Mouse (Mus musculus): ENCODE measurements around the gene Frmd4a. TPM values are rescaled to one million over a fixed set of nuclear protein-coding genes. Genes with fewer than 3 reads are reported as not detected.

Frmd4a gene
- polyA plus RNA-seq, 1 experiment from 2014 or later = 57.1 TPM

DNA sequence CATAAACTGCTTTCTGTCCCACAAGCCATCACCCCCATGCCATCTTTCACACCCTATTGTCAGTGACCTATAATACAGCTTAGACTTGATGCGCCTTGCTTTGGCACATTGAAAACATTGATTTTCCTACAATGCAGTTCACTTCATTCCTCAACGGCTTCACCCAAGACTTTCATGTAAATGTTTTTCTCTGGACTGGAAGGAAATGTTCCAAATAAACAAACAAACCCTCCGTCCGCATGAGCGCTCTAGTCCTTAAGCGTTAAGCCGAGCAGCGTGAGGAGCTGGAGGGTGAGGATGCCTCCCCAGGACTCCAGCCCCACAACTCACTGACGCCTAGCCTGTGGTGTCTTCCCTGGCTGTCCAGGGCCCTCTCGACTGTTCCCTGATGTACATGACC is 279.4 kb downstream of the Frmd4a start:
- H3K9me3 ChIP-seq = no peaks in the 10 kb centered on the region
- H3K4me1 ChIP-seq (replicated peaks) = peaks cover 44% of the 10 kb centered on the region
- no peak for ATAC-seq
- WGBS = 67% methylated on average over 10 of the region's 10 CpGs
- no peaks in the 10 kb centered on the region for H3K36me3 ChIP-seq
- no peak overlapping the region for H3K4me3 ChIP-seq (replicated peaks)
- no peaks in the 10 kb centered on the region for H3K27me3 ChIP-seq
- H3K9ac ChIP-seq (replicated peaks) = no peak overlapping the region
- no peak overlapping the region for H3K27ac ChIP-seq
- no peak overlapping the region for H3K4me2 ChIP-seq (replicated peaks)

DNA sequence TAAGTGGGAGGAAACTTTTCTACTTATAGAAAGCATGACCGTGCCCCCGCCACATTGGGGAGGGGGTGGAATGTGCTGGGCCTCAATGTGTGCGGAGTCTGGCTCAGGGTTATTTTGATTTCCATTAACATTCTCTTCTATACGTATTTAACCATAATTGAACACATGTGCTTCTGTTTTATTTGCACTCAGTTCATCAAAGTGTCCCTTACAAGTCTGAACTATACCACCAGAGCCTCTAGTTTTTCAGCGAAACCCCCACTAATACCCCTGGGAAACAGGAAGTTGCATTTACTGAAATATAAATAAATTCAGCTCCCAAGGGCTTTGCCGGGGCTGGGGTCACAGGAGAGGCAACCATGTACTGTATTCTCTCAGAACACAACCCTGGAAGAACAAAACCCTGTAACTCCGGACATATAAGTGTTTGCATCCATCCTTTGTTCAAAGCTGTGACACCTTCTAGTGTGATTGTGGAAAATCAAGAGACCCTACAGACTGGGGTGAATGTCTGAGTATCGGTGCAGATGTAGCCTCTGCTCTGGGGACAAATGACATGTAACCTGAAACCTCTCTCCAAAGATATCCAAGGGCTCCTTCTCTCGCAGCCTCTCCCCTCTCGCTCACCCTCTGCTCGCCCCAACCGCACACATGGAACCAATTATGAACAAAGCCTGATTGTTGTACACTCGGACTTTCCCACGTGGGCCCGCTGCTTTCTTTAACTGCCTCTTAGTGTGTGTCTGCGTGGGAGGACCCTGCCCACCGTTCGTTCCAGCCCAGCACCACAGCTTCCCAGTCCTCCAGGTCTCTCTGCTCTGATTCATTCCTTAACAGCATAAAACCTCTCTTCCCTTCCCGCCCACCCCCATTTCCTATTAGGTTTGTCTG is 281.1 kb downstream of the Frmd4a start:
- H3K27ac ChIP-seq = peak overlapping the region; percentile 59
- peaks cover 44% of the 10 kb centered on the region for H3K4me1 ChIP-seq (replicated peaks)

DNA sequence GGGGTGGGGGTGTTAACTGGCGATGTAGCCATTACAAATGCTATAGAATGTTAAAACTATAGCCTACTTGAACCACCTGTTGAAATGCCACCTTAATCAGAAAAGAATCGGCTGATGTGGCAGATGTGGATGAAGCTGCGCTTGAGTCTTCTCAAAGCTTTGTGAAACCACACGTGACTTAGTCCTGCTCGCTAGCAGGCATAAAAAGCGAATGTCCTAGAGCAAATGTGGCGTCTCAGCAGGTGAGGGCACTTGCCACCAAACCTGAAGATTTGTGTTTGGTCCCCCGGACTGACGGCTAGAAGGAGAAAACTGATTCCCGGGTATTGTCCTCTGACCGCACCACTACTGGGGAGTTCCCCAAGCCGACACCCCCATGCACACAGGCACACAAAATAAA is 282.1 kb downstream of the Frmd4a start:
- H3K9me3 ChIP-seq = no peaks in the 10 kb centered on the region
- H3K4me3 ChIP-seq (replicated peaks) = no peak overlapping the region
- no peak for ATAC-seq
- H3K27ac ChIP-seq = peak overlapping the region; percentile 44; the same call in 1 of the 2 replicates
- no peak overlapping the region for H3K4me2 ChIP-seq (replicated peaks)
- no peaks in the 10 kb centered on the region for H3K36me3 ChIP-seq
- H3K27me3 ChIP-seq = no peaks in the 10 kb centered on the region
- H3K9ac ChIP-seq (replicated peaks) = no peak overlapping the region
- 75% methylated on average over 12 of the region's 12 CpGs for WGBS
- peaks cover 44% of the 10 kb centered on the region for H3K4me1 ChIP-seq (replicated peaks)

More for the DNA sequence above, 281.1 kb downstream of the Frmd4a start:
- 10% methylated on average over 19 of the region's 19 CpGs for WGBS
- H3K9ac ChIP-seq (replicated peaks) = 0 out of 2 replicates have a peak overlapping the region, but pooled peaks have one; percentile 11
- peak overlapping the region; percentile 43 for H3K4me2 ChIP-seq (replicated peaks)
- H3K27me3 ChIP-seq = no peaks in the 10 kb centered on the region
- H3K4me3 ChIP-seq (replicated peaks) = no peak overlapping the region
- no peaks in the 10 kb centered on the region for H3K36me3 ChIP-seq
- no peaks in the 10 kb centered on the region for H3K9me3 ChIP-seq
- ATAC-seq = peak; percentile 66

DNA sequence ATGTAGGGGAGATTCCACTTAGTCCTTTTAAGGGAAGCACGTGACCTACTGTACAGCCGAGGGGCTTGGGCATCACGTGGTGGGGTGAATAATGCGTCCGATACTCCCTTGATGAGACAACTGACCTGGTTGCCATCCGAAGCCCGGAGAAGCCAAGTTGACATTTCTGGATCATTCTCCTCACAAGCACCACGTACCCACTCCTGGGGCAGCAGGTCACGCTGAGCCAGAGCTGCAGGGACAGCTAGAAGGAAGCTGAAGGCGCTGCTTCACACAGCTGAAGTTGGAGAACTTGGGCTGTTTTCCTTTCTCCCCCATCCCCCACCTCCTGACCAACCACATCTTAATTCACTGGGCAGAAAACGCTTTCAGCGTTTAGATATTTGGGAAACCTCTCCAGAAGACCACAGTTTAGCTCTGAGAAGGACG is 282.9 kb downstream of the Frmd4a start:
- H3K27ac ChIP-seq = peak overlapping the region; percentile 73
- peaks cover 44% of the 10 kb centered on the region for H3K4me1 ChIP-seq (replicated peaks)
- no peaks in the 10 kb centered on the region for H3K36me3 ChIP-seq
- H3K9ac ChIP-seq (replicated peaks) = no peak overlapping the region
- peak overlapping the region; percentile 14; the same call in 1 of the 2 replicates for H3K4me3 ChIP-seq (replicated peaks)
- no peaks in the 10 kb centered on the region for H3K27me3 ChIP-seq
- H3K9me3 ChIP-seq = no peaks in the 10 kb centered on the region
- peak overlapping the region; percentile 42 for H3K4me2 ChIP-seq (replicated peaks)
- ATAC-seq = peak; percentile 31; the same call in 1 of the 2 replicates
- WGBS = 42% methylated on average over 13 of the region's 13 CpGs

DNA sequence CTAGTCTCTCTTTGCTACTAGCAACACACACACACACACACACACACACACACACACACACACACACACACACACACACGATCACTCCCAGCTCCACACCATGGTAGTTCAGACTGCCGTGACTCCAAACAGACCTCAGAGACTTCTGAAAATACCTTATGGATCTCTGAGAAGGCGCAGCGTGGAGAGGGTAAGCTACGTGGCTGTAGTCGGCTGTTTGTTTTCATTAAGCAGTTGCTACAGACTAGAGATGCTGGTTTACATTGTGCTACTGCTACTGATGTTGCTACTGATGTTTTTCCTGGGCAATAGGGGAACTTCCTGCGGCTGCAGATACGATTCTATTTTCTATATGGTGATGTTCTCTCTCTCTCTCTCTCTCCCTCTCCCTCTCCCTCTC is 283.3 kb downstream of the Frmd4a start:
- WGBS = 40% methylated on average over 8 of the region's 8 CpGs
- H3K27ac ChIP-seq = peak overlapping the region; percentile 73
- peaks cover 44% of the 10 kb centered on the region for H3K4me1 ChIP-seq (replicated peaks)
- no peaks in the 10 kb centered on the region for H3K27me3 ChIP-seq
- no peak overlapping the region for H3K9ac ChIP-seq (replicated peaks)
- ATAC-seq = peak; percentile 27; the same call in 1 of the 2 replicates
- H3K9me3 ChIP-seq = no peaks in the 10 kb centered on the region
- peak overlapping the region; percentile 42 for H3K4me2 ChIP-seq (replicated peaks)
- no peaks in the 10 kb centered on the region for H3K36me3 ChIP-seq
- peak overlapping the region; percentile 14; the same call in 1 of the 2 replicates for H3K4me3 ChIP-seq (replicated peaks)

DNA sequence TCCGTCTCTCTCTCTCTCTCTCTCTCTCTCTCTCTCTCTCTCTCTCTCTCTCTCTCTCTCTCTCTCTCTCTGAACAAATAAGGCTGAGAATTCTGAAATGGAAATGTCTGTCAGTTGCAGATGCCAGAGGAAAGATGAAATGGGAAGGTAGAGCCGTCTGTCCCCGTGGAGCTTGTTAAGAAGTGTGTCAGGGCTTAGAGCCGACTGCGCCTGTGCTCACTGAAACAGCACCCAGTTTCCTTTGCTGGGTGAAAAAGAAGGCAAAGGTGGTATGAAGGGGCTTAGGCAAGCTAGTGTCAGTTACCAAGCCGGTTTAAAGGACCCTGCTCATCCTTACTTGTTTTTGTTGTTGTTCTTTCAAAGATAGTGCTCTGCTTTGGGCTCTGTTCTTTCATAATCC is 283.7 kb downstream of the Frmd4a start:
- peaks cover 44% of the 10 kb centered on the region for H3K4me1 ChIP-seq (replicated peaks)
- no peaks in the 10 kb centered on the region for H3K36me3 ChIP-seq
- no peaks in the 10 kb centered on the region for H3K9me3 ChIP-seq
- H3K27me3 ChIP-seq = no peaks in the 10 kb centered on the region
- no peak overlapping the region for H3K9ac ChIP-seq (replicated peaks)
- no peak overlapping the region for H3K4me3 ChIP-seq (replicated peaks)
- no peak for ATAC-seq
- H3K27ac ChIP-seq = peak overlapping the region; percentile 27
- peak overlapping the region; percentile 42 for H3K4me2 ChIP-seq (replicated peaks)
- 26% methylated on average over 5 of the region's 6 CpGs for WGBS

DNA sequence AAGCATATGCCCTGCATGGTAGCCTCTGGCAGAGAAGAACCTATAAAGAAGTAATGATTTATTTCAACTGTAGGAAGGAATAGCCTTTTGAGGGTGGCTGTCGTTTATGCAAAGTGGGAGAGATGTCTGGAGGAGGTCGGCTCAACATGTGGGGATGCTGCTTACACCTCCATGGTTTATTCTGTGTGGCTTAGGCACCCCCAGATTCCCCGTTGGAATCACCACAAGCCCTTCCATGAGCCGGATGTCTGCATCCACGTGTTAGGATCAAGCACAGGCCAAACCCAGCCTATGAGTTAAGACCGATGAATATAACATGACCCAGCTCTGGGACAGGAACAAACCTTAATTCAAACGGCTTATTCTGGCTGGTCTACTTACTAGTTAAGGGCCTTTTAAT is 284.2 kb downstream of the Frmd4a start:
- H3K4me3 ChIP-seq (replicated peaks) = no peak overlapping the region
- peak overlapping the region; percentile 27 for H3K27ac ChIP-seq
- H3K4me2 ChIP-seq (replicated peaks) = peak overlapping the region; percentile 42
- H3K9ac ChIP-seq (replicated peaks) = no peak overlapping the region
- no peak for ATAC-seq
- H3K4me1 ChIP-seq (replicated peaks) = peaks cover 45% of the 10 kb centered on the region
- H3K9me3 ChIP-seq = no peaks in the 10 kb centered on the region
- H3K36me3 ChIP-seq = no peaks in the 10 kb centered on the region
- no peaks in the 10 kb centered on the region for H3K27me3 ChIP-seq
- 51% methylated on average over 7 of the region's 7 CpGs for WGBS

DNA sequence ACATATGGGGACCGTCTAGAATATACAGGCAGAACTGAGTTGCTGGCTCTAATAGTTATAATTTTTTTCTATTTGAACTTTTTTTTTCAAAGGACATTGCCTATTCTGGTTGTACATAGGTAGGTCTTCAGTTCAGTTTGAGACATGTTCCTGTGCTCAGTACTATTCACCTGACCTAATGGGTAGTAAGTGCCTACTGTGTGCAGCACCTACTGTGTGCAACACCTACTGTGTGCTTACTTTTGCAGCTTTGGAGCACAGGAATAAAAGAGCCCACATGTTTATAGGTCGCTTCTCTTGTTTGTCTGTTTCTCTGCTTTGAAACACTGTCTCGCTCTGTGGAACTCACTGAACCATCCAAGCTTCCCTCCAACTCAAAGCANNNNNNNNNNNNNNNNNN is 284.6 kb downstream of the Frmd4a start:
- no peaks in the 10 kb centered on the region for H3K36me3 ChIP-seq
- WGBS = 88% methylated on average over 3 of the region's 3 CpGs
- ATAC-seq = no peak
- peaks cover 44% of the 10 kb centered on the region for H3K4me1 ChIP-seq (replicated peaks)
- no peaks in the 10 kb centered on the region for H3K9me3 ChIP-seq
- no peak overlapping the region for H3K4me3 ChIP-seq (replicated peaks)
- no peaks in the 10 kb centered on the region for H3K27me3 ChIP-seq
- H3K4me2 ChIP-seq (replicated peaks) = no peak overlapping the region
- H3K27ac ChIP-seq = no peak overlapping the region
- no peak overlapping the region for H3K9ac ChIP-seq (replicated peaks)

DNA sequence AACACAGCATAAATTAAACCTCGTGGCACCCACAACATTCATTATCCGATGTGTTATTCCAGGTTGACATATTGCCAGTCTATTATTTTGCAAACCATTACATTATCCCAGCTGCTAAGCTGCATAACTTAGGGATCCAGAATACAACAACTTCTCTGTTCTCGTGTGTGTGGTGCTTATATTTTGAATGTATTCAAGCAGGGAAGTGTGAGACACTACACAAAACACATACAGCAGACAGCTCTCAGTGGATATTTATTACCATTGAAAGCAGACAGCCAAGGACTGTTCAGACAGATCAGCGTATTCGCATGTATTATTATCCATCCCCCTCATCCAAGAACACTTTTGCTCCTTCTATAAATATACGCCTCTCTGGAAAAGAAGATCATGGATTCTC is 289.6 kb downstream of the Frmd4a start:
- peak; percentile 27; the same call in 1 of the 2 replicates for ATAC-seq

DNA sequence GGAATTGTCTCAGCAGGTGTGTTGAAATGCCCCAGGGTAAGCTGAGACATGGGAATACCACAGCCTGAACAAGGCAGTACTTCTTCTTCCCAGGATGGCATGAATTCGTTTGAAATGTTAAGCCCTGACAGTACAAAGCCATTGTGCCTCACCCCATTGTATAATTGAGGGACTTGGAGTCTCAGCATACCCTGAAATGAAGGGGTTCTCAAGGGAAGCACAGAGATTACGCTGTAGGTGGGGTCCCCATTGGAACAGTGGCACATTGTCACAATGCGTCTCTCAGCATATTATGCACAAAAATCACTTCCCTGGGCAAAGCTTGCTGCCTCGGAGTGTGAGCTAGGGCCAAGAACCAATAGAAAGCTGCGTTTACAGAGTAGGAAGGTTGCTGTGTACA is 297.0 kb downstream of the Frmd4a start:
- Histone ChIP-seq H3K9me3 (no peaks in the 10 kb centered on the region), H3K4me3 (replicated peaks) (no peak overlapping the region), H3K36me3 (no peaks in the 10 kb centered on the region), H3K27me3 (no peaks in the 10 kb centered on the region), H3K27ac (no peak overlapping the region), H3K4me2 (replicated peaks) (no peak overlapping the region), H3K9ac (replicated peaks) (no peak overlapping the region), H3K4me1 (replicated peaks) (0 out of 2 replicates have a peak, but pooled peaks cover 8% of the 10 kb centered on the region)
- 61% methylated on average over 5 of the region's 5 CpGs for WGBS
- ATAC-seq = no peak

More for the DNA sequence above, 289.6 kb downstream of the Frmd4a start:
- H3K4me1 ChIP-seq (replicated peaks) = 0 out of 2 replicates have a peak, but pooled peaks cover 5% of the 10 kb centered on the region
- H3K9ac ChIP-seq (replicated peaks) = no peak overlapping the region
- 68% methylated on average over 6 of the region's 6 CpGs for WGBS
- no peak overlapping the region for H3K4me3 ChIP-seq (replicated peaks)
- H3K9me3 ChIP-seq = no peaks in the 10 kb centered on the region
- no peaks in the 10 kb centered on the region for H3K36me3 ChIP-seq
- peak overlapping the region; percentile 30; the same call in 1 of the 2 replicates for H3K27ac ChIP-seq
- H3K27me3 ChIP-seq = no peaks in the 10 kb centered on the region
- no peak overlapping the region for H3K4me2 ChIP-seq (replicated peaks)

DNA sequence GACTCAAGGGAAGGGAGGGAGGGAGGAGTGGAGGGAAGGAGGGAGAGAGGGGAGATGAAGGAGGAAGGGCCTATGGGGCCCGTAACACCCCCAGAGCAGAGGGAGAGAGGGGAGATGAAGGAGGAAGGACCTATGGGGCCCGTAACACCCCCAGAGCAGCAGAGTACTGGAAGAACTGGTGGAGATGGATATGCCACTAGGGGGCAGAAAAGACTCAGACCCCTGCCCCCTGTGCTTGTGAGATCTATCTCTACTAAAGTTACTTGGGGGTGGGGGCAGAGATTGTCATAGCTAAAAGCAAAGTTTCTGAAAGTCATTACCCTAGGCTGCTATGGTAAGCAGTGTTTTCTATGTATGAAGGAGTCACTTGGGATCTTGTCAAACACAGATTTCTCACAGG is 299.1 kb downstream of the Frmd4a start:
- no peak for ATAC-seq
- H3K9ac ChIP-seq (replicated peaks) = no peak overlapping the region
- no peaks in the 10 kb centered on the region for H3K27me3 ChIP-seq
- H3K4me3 ChIP-seq (replicated peaks) = no peak overlapping the region
- 61% methylated on average over 2 of the region's 2 CpGs for WGBS
- no peak overlapping the region for H3K4me2 ChIP-seq (replicated peaks)
- H3K9me3 ChIP-seq = no peaks in the 10 kb centered on the region
- no peak overlapping the region for H3K27ac ChIP-seq
- 0 out of 2 replicates have a peak, but pooled peaks cover 8% of the 10 kb centered on the region for H3K4me1 ChIP-seq (replicated peaks)
- no peaks in the 10 kb centered on the region for H3K36me3 ChIP-seq

DNA sequence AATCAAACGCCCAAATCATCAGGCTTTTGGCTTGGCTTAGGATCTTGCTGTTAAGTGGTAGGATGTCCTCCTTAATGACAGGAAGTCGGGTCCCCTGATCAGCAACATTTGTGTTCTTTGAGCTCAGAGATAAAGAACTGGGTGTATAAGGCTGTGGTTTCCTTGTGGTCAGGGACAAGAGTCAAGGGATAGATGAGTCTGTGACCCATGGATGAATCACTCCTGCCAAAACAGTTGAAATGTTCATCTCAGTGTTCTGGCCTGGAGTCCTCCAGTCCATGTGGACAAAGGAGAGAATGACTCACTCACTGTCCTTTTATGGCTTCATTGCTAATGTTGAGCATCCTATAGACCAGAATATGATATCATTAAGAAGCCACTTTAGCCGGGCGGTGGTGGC is 300.6 kb downstream of the Frmd4a start:
- Histone ChIP-seq H3K27ac (no peak overlapping the region), H3K9me3 (no peaks in the 10 kb centered on the region), H3K4me1 (replicated peaks) (0 out of 2 replicates have a peak, but pooled peaks cover 8% of the 10 kb centered on the region), H3K27me3 (no peaks in the 10 kb centered on the region), H3K4me2 (replicated peaks) (no peak overlapping the region), H3K9ac (replicated peaks) (no peak overlapping the region), H3K4me3 (replicated peaks) (no peak overlapping the region), H3K36me3 (no peaks in the 10 kb centered on the region)
- no peak for ATAC-seq
- 81% methylated on average over 4 of the region's 4 CpGs for WGBS

All from midbrain, embryonic 13.5 days (tissue).